Mouse (Mus musculus) CH12.LX (cell line): ENCODE data around the gene Mad2l2.

ENCODE experiments used
- POLR2A ChIP-seq: IDR thresholded peaks from 2 replicates; pipeline ENCODE4 v1.6.1; 2011; ENCODE audit warnings: low read depth, mild to moderate bottlenecking, improper control_type of control experiment, low read length
- POLR2AphosphoS2 ChIP-seq: IDR thresholded peaks from 2 replicates; pipeline ENCODE4 v1.6.1; 2011; ENCODE audit warnings: low read depth, low read length, improper control_type of control experiment
- RCOR1 ChIP-seq: conservative IDR thresholded peaks from 2 replicates; pipeline ENCODE4 v1.6.1; 2012; ENCODE audit warnings: low read depth, mild to moderate bottlenecking, inconsistent platforms, low read length, improper control_type of control experiment
- SMC3 ChIP-seq: IDR thresholded peaks from 2 replicates; pipeline ENCODE4 v1.6.1; 2011; ENCODE audit warnings: low read depth, low read length, improper control_type of control experiment
- UBTF ChIP-seq: IDR thresholded peaks from 2 replicates; pipeline ENCODE4 v1.6.1; 2012; ENCODE audit warnings: low read depth, mild to moderate bottlenecking, inconsistent platforms, low read length, improper control_type of control experiment, moderate library complexity

- no peak for TF ChIP-seq SMC3
- no peak for TF ChIP-seq POLR2AphosphoS2
- TF ChIP-seq POLR2A, result no peak
- no peak for TF ChIP-seq RCOR1
- no peak for TF ChIP-seq UBTF
Observed at GRCm38 (mm10) chr4:148117392-148117791, 12.8 kb upstream of the Mad2l2 start.
